Mouse (Mus musculus): ENCODE measurements at regions not wholly inside any gene's neighbourhood (a gene's known extent, or its start where the extent isn't known, plus 50 kb on each side); places are given as distances from the start of the nearest gene placed in this dataset.

GRCm38 (mm10) chr1:163607701-163608100 is 117.3 kb downstream of the Mettl11b start:
- no peak for TF ChIP-seq CTCF (IDR thresholded peaks at IDR 0.05; ENCODE audit: low read depth)
- no peak for TF ChIP-seq EP300 (optimal IDR thresholded peaks at IDR 0.05)

All from stomach, postnatal 0 days (tissue).